In genomic region chr7:127147901-127148300, GRCm38 (mm10) we compare ENCODE assay signal across 21 mouse cellular contexts. TPM values are rescaled to one million over a fixed set of nuclear protein-coding genes. Genes with fewer than 3 reads are reported as not detected.
DNase-seq lines count a peak whose midpoint lies in the region; ATAC-seq lines count a peak whose summit lies in the region.
"Had no signal": no experiment of that assay in that cellular context is flagged by ENCODE, and none has a peak within 500 bp of the region (broad histone marks: within the 10 kb centered on the region; RNA-seq: fewer than 3 reads in every experiment).

No protein-coding gene starts in this region.

- WGBS in liver, embryonic 13.5 days (ENCODE audit: insufficient replicate concordance), result 64% methylated on average over 3 of the region's 3 CpGs
- WGBS in liver, embryonic 11.5 days, result 63% methylated on average over 3 of the region's 3 CpGs
- 57% methylated on average over 3 of the region's 3 CpGs for WGBS in liver, embryonic 16.5 days (ENCODE audit: insufficient replicate concordance)
- 37% methylated on average over 3 of the region's 3 CpGs for WGBS in lung, embryonic 15.5 days

- no peak overlapping the region for H3K4me2 ChIP-seq in liver, embryonic 13.5 days
- no peak overlapping the region for H3K4me2 ChIP-seq in liver, embryonic 11.5 days
- no peak overlapping the region for H3K4me2 ChIP-seq in liver, embryonic 16.5 days (ENCODE audit: low read depth, low read length)
- H3K4me2 ChIP-seq in lung, embryonic 15.5 days, result no peak overlapping the region
- H3K4me2 ChIP-seq: forebrain, embryonic 13.5 days; heart, embryonic 11.5 days; hindbrain, embryonic 12.5 days had no signal

- peaks cover 43% of the 10 kb centered on the region for H3K4me1 ChIP-seq in liver, embryonic 13.5 days (replicated peaks)
- H3K4me1 ChIP-seq in liver, embryonic 11.5 days (replicated peaks; ENCODE audit: control insufficient read depth, insufficient read depth, low read length), result peaks cover 4% of the 10 kb centered on the region; the same call in 1 of the 2 replicates
- peaks cover 11% of the 10 kb centered on the region for H3K4me1 ChIP-seq in liver, embryonic 16.5 days (ENCODE audit: control insufficient read depth, low read depth, low read length)
- H3K4me1 ChIP-seq in lung, embryonic 15.5 days, result peaks cover 14% of the 10 kb centered on the region
- H3K4me1 ChIP-seq: forebrain, embryonic 13.5 days had no signal

- DNase-seq in liver, embryonic 13.5 days, result no peak
- DNase-seq in liver, embryonic 11.5 days (ENCODE audit: low spot score), result no peak
- peak; percentile 40 for DNase-seq in lung, postnatal 14 days
- no peak for DNase-seq in spleen, postnatal 14 days (ENCODE audit: low spot score in 2 of 2)
- DNase-seq in embryo, embryonic 9.5 days (ENCODE audit: extremely low spot score), result no peak
- DNase-seq: adrenal gland, adult 2 months; adrenal gland, postnatal 25 days; cerebellum, adult 18-20 months; cerebellum, adult 9-11 months; cerebellum, postnatal 36 days; forebrain, postnatal 0 days; gastrocnemius, postnatal 14 days; heart, adult 2 months; heart, postnatal 36 days had no signal

- 0 out of 2 replicates have a peak, but pooled peaks have one; percentile 17 for ATAC-seq in liver, embryonic 13.5 days (ENCODE audit: low read depth)
- no peak for ATAC-seq in liver, embryonic 11.5 days (replicated peaks; ENCODE audit: low FRiP score)
- ATAC-seq in liver, embryonic 16.5 days (ENCODE audit: low read depth), result peak; percentile 73
- peak; percentile 42 for ATAC-seq in lung, embryonic 15.5 days (ENCODE audit: borderline replicate concordance, extremely low read depth, low FRiP score, low TSS enrichment)
- ATAC-seq: forebrain, embryonic 13.5 days; forebrain, postnatal 0 days had no signal

- H3K36me3 ChIP-seq in liver, embryonic 13.5 days, result no peaks in the 10 kb centered on the region
- no peaks in the 10 kb centered on the region for H3K36me3 ChIP-seq in liver, embryonic 11.5 days (ENCODE audit: control insufficient read depth, insufficient read depth, low read length)
- H3K36me3 ChIP-seq in liver, embryonic 16.5 days (ENCODE audit: control insufficient read depth, insufficient read depth), result no peaks in the 10 kb centered on the region
- no peaks in the 10 kb centered on the region for H3K36me3 ChIP-seq in lung, embryonic 15.5 days
- H3K36me3 ChIP-seq: embryonic facial prominence, embryonic 10.5 days; hindbrain, embryonic 12.5 days had no signal

- H3K9me3 ChIP-seq in liver, embryonic 13.5 days (replicated peaks), result no peaks in the 10 kb centered on the region
- no peaks in the 10 kb centered on the region for H3K9me3 ChIP-seq in liver, embryonic 11.5 days (ENCODE audit: control insufficient read depth, low read length)
- no peaks in the 10 kb centered on the region for H3K9me3 ChIP-seq in liver, embryonic 16.5 days (replicated peaks; ENCODE audit: control insufficient read depth, low read length)
- no peaks in the 10 kb centered on the region for H3K9me3 ChIP-seq in lung, embryonic 15.5 days
- H3K9me3 ChIP-seq: embryonic facial prominence, embryonic 10.5 days; forebrain, embryonic 13.5 days; hindbrain, embryonic 12.5 days had no signal

- H3K27ac ChIP-seq in liver, embryonic 13.5 days, result no peak overlapping the region
- H3K27ac ChIP-seq in liver, embryonic 11.5 days (ENCODE audit: low read depth, low read length), result no peak overlapping the region
- H3K27ac ChIP-seq in liver, embryonic 16.5 days (ENCODE audit: low read length), result peak overlapping the region; percentile 62
- H3K27ac ChIP-seq in lung, embryonic 15.5 days, result no peak overlapping the region
- H3K27ac ChIP-seq: embryonic facial prominence, embryonic 10.5 days; forebrain, embryonic 13.5 days; heart, adult 2 months; hindbrain, embryonic 12.5 days had no signal

- H3K9ac ChIP-seq in liver, embryonic 13.5 days, result no peak overlapping the region
- H3K9ac ChIP-seq in liver, embryonic 11.5 days (ENCODE audit: low read depth, low read length), result no peak overlapping the region
- no peak overlapping the region for H3K9ac ChIP-seq in liver, embryonic 16.5 days (ENCODE audit: low read depth, low read length)
- no peak overlapping the region for H3K9ac ChIP-seq in lung, embryonic 15.5 days
- H3K9ac ChIP-seq: forebrain, embryonic 13.5 days; forebrain, postnatal 0 days; hindbrain, embryonic 12.5 days had no signal

- no peaks in the 10 kb centered on the region for H3K27me3 ChIP-seq in liver, embryonic 13.5 days
- no peaks in the 10 kb centered on the region for H3K27me3 ChIP-seq in liver, embryonic 11.5 days (replicated peaks; ENCODE audit: control insufficient read depth, insufficient read depth, low read length)
- H3K27me3 ChIP-seq in liver, embryonic 16.5 days (ENCODE audit: control insufficient read depth, insufficient read depth, low read depth, low read length), result no peaks in the 10 kb centered on the region
- H3K27me3 ChIP-seq in lung, embryonic 15.5 days, result no peaks in the 10 kb centered on the region
- H3K27me3 ChIP-seq: CH12.LX; forebrain, embryonic 13.5 days; hindbrain, embryonic 12.5 days had no signal

- no peak overlapping the region for H3K4me3 ChIP-seq in liver, embryonic 13.5 days (replicated peaks)
- no peak overlapping the region for H3K4me3 ChIP-seq in liver, embryonic 11.5 days (ENCODE audit: low read depth, low read length)
- H3K4me3 ChIP-seq in liver, embryonic 16.5 days (ENCODE audit: low read depth, low read length), result no peak overlapping the region
- no peak overlapping the region for H3K4me3 ChIP-seq in lung, embryonic 15.5 days
- H3K4me3 ChIP-seq: embryonic facial prominence, embryonic 10.5 days; forebrain, embryonic 13.5 days; heart, adult 2 months; hindbrain, embryonic 12.5 days had no signal

RNA-seq across cellular contexts. Expression of gene Spn, which starts 10.3 kb away (rescaled TPM):
- 8.2 and 8.7 TPM in 2 replicates for polyA plus RNA-seq in liver, embryonic 13.5 days (2015; fragmentation: Nextera tagmentation; extraction: Ambion mirVana)
- polyA plus RNA-seq in liver, embryonic 11.5 days (2014; fragmentation: Nextera tagmentation; extraction: Ambion mirVana), result 12.7 and 14.4 TPM in 2 replicates
- polyA plus RNA-seq in liver, embryonic 16.5 days (2015; fragmentation: Nextera tagmentation; extraction: Ambion mirVana), result 5.5 and 6.3 TPM in 2 replicates
- 0.24 and 0.47 TPM in 2 replicates for polyA plus RNA-seq in lung, embryonic 15.5 days (2015; fragmentation: Nextera tagmentation; extraction: Ambion mirVana)
- polyA plus RNA-seq: hindbrain, embryonic 12.5 days had no signal

RNA-seq across cellular contexts. Expression of gene Qprt, which starts 25.9 kb away (rescaled TPM):
- polyA plus RNA-seq in liver, embryonic 13.5 days (2015; fragmentation: Nextera tagmentation; extraction: Ambion mirVana), result 44.4 and 49.1 TPM in 2 replicates
- 43.8 and 44.2 TPM in 2 replicates for polyA plus RNA-seq in liver, embryonic 11.5 days (2014; fragmentation: Nextera tagmentation; extraction: Ambion mirVana)
- polyA plus RNA-seq in liver, embryonic 16.5 days (2015; fragmentation: Nextera tagmentation; extraction: Ambion mirVana), result 74.1 and 76.6 TPM in 2 replicates
- polyA plus RNA-seq in lung, embryonic 15.5 days (2015; fragmentation: Nextera tagmentation; extraction: Ambion mirVana), result 0.64 and 1.0 TPM in 2 replicates

RNA-seq across cellular contexts. Expression of gene Cd2bp2, which starts 47.9 kb away (rescaled TPM):
- polyA plus RNA-seq in liver, embryonic 13.5 days (2015; fragmentation: Nextera tagmentation; extraction: Ambion mirVana), result 27.1 and 32.1 TPM in 2 replicates
- 50.3 and 59.5 TPM in 2 replicates for polyA plus RNA-seq in liver, embryonic 11.5 days (2014; fragmentation: Nextera tagmentation; extraction: Ambion mirVana)
- polyA plus RNA-seq in liver, embryonic 16.5 days (2015; fragmentation: Nextera tagmentation; extraction: Ambion mirVana), result 17.4 and 18.1 TPM in 2 replicates
- 61.7 and 63.6 TPM in 2 replicates for polyA plus RNA-seq in lung, embryonic 15.5 days (2015; fragmentation: Nextera tagmentation; extraction: Ambion mirVana)

RNA-seq across cellular contexts. Expression of gene AI467606, which starts 56.7 kb away (rescaled TPM):
- 7.0 and 7.3 TPM in 2 replicates for polyA plus RNA-seq in liver, embryonic 13.5 days (2015; fragmentation: Nextera tagmentation; extraction: Ambion mirVana)
- 12.3 and 13.7 TPM in 2 replicates for polyA plus RNA-seq in liver, embryonic 11.5 days (2014; fragmentation: Nextera tagmentation; extraction: Ambion mirVana)
- polyA plus RNA-seq in liver, embryonic 16.5 days (2015; fragmentation: Nextera tagmentation; extraction: Ambion mirVana), result 8.1 and 8.7 TPM in 2 replicates
- 7.7 and 10.1 TPM in 2 replicates for polyA plus RNA-seq in lung, embryonic 15.5 days (2015; fragmentation: Nextera tagmentation; extraction: Ambion mirVana)

Comparison
In these comparisons a context has a peak if more than half of its experiments do, and no peak if none do; other contexts are left out.
1. RNA of gene Qprt, which starts 25.9 kb away (polyA plus RNA-seq): 74.1 to 76.6 TPM in liver, embryonic 16.5 days, 44.4 to 49.1 TPM in liver, embryonic 13.5 days and 43.8 to 44.2 TPM in liver, embryonic 11.5 days; 0.64 to 1.0 TPM in lung, embryonic 15.5 days; every median in the first group is over 10 times any median in the second.